Mouse (Mus musculus) heart, postnatal 0 days (tissue): ENCODE data around the gene Oard1. TPM values are rescaled to one million over a fixed set of nuclear protein-coding genes. Genes with fewer than 3 reads are reported as not detected.

Experiments used
- ATAC-seq: fragments of 200-750 bp; cut with Nextera tagmentation; 2 replicates; pipeline ENCODE4 v1.8.0; 2017; ENCODE audit warnings: low read depth, moderate number of reproducible peaks, moderate library complexity; ENCODE audit not compliant: insufficient read depth
- DNase-seq: peaks from one replicate; pipeline ENCODE4 v3.0.0-alpha.2; 2016; ENCODE audit warnings: low spot score
- H3K27ac ChIP-seq: fragments of 300-500 bp; sonication (generic); 2 replicates; pipeline ENCODE4 v1.5.1; 2014; ENCODE audit warnings: low read depth, mild to moderate bottlenecking
- H3K27me3 ChIP-seq: fragments of 300-500 bp; sonication (generic); 2 replicates; pipeline ENCODE4 v1.6.1; 2014; ENCODE audit warnings: low read length, mixed read lengths; ENCODE audit not compliant: control insufficient read depth, insufficient read depth
- H3K36me3 ChIP-seq: fragments of 300-500 bp; sonication (generic); replicated peaks from 2 replicates; pipeline ENCODE4 v1.6.1; 2014; ENCODE audit warnings: low read length, mixed read lengths; ENCODE audit not compliant: control insufficient read depth, insufficient read depth
- H3K4me1 ChIP-seq: fragments of 300-500 bp; sonication (generic); 2 replicates; pipeline ENCODE4 v1.6.1; 2014; ENCODE audit warnings: antibody characterized with exemption; ENCODE audit not compliant: control insufficient read depth, insufficient read depth
- H3K4me2 ChIP-seq: fragments of 300-500 bp; sonication (generic); 2 replicates; pipeline ENCODE4 v1.6.1; 2014; ENCODE audit warnings: low read depth, mild to moderate bottlenecking, low read length, moderate library complexity
- H3K4me3 ChIP-seq: fragments of 300-500 bp; sonication (generic); 2 replicates; pipeline ENCODE4 v1.5.1; 2014; ENCODE audit warnings: low read depth, low read length
- H3K9ac ChIP-seq: fragments of 300-500 bp; sonication (generic); replicated peaks from 2 replicates; pipeline ENCODE4 v1.6.1; 2014; ENCODE audit warnings: low read depth, low read length, mixed read lengths
- H3K9me3 ChIP-seq: fragments of 300-500 bp; sonication (generic); replicated peaks from 2 replicates; pipeline ENCODE4 v1.6.1; 2016; ENCODE audit warnings: low read length; ENCODE audit not compliant: control insufficient read depth
- CTCF ChIP-seq: IDR thresholded peaks from 2 replicates; pipeline ENCODE4 v1.5.1; 2016; ENCODE audit warnings: antibody characterized with exemption, control low read depth, low read depth
- EP300 ChIP-seq: IDR thresholded peaks from 2 replicates; pipeline ENCODE4 v1.6.1; 2016; ENCODE audit warnings: antibody characterized with exemption, low read depth
- WGBS: fragments of 180-500 bp; shearing (Covaris S2); extraction: QIAGEN DNeasy Blood & Tissue Kit; methylation state at CpG from one replicate; pipeline ENCODE4 v1.1.7; 2014; 5-methylcytosine and 5-hydroxymethylcytosine counted together
- polyA plus RNA-seq: library from polyadenylated mRNA; unstranded; fragments of >200 nt; fragmentation: Nextera tagmentation; extraction: Ambion mirVana; gene quantifications from 2 replicates; pipeline ENCODE4 v1.2.1, GENCODE M21; 2015
- total RNA-seq: library from RNA; depleted of rRNA; stranded (reverse); fragments of >200 nt; gene quantifications from 2 replicates; pipeline ENCODE4 v1.2.3, GENCODE M21; 2014; ENCODE audit warnings: low replicate concordance

Oard1 gene
- total and polyA plus RNA-seq, 2 experiments from 2014 or later, result 7.1 to 30.3 TPM

DNA sequence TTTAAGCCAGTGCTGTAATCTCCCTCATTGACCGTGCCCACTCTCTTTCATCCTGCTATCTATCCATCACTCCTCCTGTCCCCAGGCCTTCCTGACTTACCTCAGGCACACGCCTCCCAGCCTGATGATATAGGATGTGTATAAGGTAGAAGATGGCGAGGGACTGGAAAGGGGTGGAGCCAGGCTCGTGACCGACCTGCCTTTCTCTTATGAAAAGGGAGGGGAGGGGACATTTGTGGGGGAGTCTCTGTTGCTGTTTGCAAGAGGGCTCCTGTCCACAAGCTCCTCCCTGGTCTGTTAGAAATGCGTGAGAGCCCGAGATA, 41.5 kb downstream of the Oard1 start, which contains the start of gene Tspo2:
Gene Tspo2 (minus strand): TSS at position 170 of the 323 bp plus-strand sequence.
- Histone ChIP-seq H3K4me1 (no peaks in the 10 kb centered on the region), H3K9me3 (no peaks in the 10 kb centered on the region), H3K27me3 (no peaks in the 10 kb centered on the region), H3K9ac (no peak within 1 kb of the TSS), H3K4me3 (no peak within 1 kb of the TSS), H3K36me3 (no peaks in the 10 kb centered on the region), H3K27ac (no peak within 1 kb of the TSS), H3K4me2 (no peak within 1 kb of the TSS)
- 68% methylated on average over 7 of the region's 7 CpGs for WGBS
- ATAC-seq (no peak), DNase-seq (no peak)
- TF ChIP-seq EP300 (no peak), CTCF (no peak)

DNA sequence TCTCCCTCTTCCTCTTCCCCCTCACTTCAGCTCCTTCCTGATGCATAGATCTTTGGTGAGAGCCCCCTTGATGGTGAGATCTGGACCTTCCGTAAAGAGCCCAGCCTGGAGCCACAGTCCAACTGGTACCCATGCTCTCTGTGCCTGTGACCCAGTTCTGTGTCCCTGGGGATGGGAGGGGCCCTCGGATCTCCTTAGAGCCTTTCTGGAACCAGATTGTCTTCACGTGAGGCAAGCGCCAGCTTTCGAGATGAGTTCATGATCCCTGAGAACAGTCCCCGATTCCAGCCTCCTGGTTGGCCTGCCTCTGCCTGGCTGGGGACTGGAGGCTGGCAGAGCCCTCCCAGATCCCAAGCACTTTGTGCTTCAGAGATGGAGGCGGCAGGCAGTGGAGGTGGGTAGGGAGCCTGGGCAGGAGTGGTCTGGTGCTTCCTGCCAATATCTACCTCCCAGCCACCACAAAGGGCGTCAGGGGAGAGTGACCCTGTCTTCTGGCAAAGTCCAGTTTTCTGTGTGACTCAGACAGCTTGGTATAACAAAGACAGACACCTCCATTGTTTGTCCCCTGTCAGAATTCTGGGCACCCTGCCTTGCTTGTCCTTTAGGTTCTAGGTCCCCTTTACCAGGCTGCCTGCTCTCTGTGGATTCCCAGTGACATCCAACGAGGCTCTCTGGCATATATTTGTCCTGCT, 42.1 kb downstream of the Oard1 start:
- no peak for DNase-seq
- Histone ChIP-seq H3K4me1 (no peaks in the 10 kb centered on the region), H3K4me2 (no peak overlapping the region), H3K9ac (no peak overlapping the region), H3K4me3 (no peak overlapping the region), H3K27me3 (no peaks in the 10 kb centered on the region), H3K9me3 (no peaks in the 10 kb centered on the region), H3K27ac (no peak overlapping the region), H3K36me3 (no peaks in the 10 kb centered on the region)
- WGBS, result 55% methylated on average over 9 of the region's 9 CpGs
- ATAC-seq, result no peak
- TF ChIP-seq EP300 (no peak), CTCF (no peak)

DNA sequence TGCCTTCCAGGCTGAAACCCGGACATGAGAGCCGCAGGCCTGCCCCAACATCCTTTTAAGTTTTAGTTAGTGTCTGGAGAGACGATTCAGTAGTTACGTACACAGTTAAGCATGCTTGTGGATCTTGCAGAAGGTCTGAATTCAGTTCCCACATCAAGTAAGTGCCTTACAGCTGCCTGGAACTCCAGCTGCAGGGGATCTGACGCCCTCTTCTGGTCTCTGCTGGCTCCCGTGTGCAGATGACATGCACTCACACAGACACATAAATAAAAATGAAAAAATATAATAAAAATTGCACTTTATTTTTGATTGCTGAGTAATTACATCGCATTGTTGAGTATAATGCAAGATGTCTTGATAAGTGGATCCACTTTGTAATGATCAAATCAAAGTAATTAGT, 43.7 kb downstream of the Oard1 start:
- no peak overlapping the region for H3K27ac ChIP-seq
- H3K27me3 ChIP-seq, result no peaks in the 10 kb centered on the region
- no peaks in the 10 kb centered on the region for H3K36me3 ChIP-seq
- H3K4me3 ChIP-seq, result no peak overlapping the region
- H3K4me2 ChIP-seq, result no peak overlapping the region
- TF ChIP-seq EP300 (no peak), CTCF (0 out of 2 replicates have a peak, but pooled peaks have one; percentile 24)
- H3K4me1 ChIP-seq, result no peaks in the 10 kb centered on the region
- DNase-seq, result no peak
- H3K9ac ChIP-seq, result no peak overlapping the region
- WGBS, result 79% methylated on average over 7 of the region's 7 CpGs
- ATAC-seq, result no peak
- no peaks in the 10 kb centered on the region for H3K9me3 ChIP-seq

DNA sequence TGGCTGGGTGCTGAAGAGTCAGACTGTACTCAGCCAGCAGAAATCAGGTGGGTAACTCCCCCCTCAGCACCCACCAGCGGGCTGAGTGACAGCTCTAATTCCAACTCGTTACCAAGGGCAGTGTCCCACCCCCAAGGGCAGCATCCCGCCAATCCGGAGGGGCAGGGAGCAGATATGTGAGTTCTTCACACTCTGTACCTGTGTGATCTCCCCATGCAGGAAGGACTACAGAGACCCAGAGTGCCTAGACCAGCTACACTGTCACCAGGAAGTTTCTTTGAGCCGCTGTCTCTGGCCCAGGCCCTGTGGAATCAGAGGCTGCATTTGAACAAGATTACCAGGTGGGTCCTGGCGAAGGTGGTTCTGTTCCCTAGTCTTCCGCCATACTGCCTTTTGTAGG, 44.4 kb downstream of the Oard1 start:
- Histone ChIP-seq H3K36me3 (no peaks in the 10 kb centered on the region), H3K27ac (no peak overlapping the region), H3K9ac (no peak overlapping the region), H3K4me1 (no peaks in the 10 kb centered on the region), H3K4me2 (no peak overlapping the region), H3K9me3 (no peaks in the 10 kb centered on the region), H3K27me3 (no peaks in the 10 kb centered on the region), H3K4me3 (no peak overlapping the region)
- no peak for ATAC-seq
- 45% methylated on average over 7 of the region's 7 CpGs for WGBS
- DNase-seq, result no peak
- TF ChIP-seq CTCF (no peak), EP300 (no peak)

DNA sequence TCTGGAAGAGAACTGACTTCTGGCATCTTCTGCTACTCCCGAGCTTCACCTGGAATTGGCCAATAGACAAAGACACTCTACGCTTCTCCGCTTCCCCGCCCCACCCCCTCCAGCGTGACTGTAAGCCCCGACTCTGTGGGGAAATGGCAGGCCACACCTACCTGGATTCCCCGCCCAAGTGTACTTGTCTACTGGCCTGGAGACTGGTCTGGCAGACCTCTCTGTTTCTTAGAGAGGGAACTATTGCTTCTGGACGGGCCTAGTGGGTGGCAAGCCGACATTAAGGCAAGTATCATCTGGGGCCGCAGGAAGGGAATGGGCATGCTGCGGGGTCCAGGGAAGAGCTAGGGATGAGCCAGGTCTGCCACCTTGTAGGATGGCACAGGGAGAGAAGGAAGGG, 44.9 kb downstream of the Oard1 start, which contains the start of gene Unc5cl:
Gene Unc5cl (plus strand): TSS at position 214 of the 400 bp plus-strand sequence.
- TF ChIP-seq CTCF (no peak), EP300 (no peak)
- Histone ChIP-seq H3K9me3 (no peaks in the 10 kb centered on the region), H3K27ac (no peak within 1 kb of the TSS), H3K36me3 (no peaks in the 10 kb centered on the region), H3K4me3 (no peak within 1 kb of the TSS), H3K27me3 (no peaks in the 10 kb centered on the region), H3K4me1 (no peaks in the 10 kb centered on the region), H3K9ac (no peak within 1 kb of the TSS), H3K4me2 (no peak within 1 kb of the TSS)
- WGBS, result 58% methylated on average over 11 of the region's 11 CpGs
- DNase-seq (no peak), ATAC-seq (no peak)

DNA sequence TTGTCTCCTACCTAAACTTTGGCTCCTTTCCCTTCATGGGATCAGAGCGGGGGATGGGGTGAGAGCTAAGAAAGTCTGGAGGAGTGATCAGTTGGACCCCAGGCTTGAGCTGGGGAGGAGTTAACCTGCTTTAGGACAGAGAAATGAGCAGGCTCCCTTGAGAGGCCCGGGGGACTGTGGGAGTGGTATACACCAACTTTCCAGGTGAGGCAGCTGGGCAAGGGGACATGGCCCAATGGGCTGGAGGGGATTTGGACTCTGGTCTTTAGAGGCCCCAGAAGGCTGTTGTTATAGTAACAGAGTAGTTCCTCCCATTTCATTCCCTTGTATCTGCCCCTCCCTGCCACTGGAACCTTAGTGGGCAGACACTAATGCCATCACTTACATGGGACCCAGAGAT, 46.1 kb downstream of the Oard1 start:
- Histone ChIP-seq H3K36me3 (no peaks in the 10 kb centered on the region), H3K4me2 (no peak overlapping the region), H3K9me3 (no peaks in the 10 kb centered on the region), H3K27me3 (no peaks in the 10 kb centered on the region), H3K27ac (no peak overlapping the region), H3K4me3 (no peak overlapping the region), H3K4me1 (no peaks in the 10 kb centered on the region), H3K9ac (no peak overlapping the region)
- ATAC-seq (no peak), DNase-seq (no peak)
- TF ChIP-seq EP300 (no peak), CTCF (no peak)
- WGBS, result 87% methylated on average over 2 of the region's 2 CpGs
